Mouse (Mus musculus): Measurements from ENCODE around the gene Ier2.

Ier2 gene

GRCm38 (mm10) chr8:84662581-84663065 is at the start of gene Ier2:
Gene Ier2, minus strand, starts transcription at chr8:84662852.
- peak; percentile 93 for DNase-seq

GRCm38 (mm10) chr8:84711933-84712758 is 49.5 kb upstream of the Ier2 start:
- no peak for DNase-seq

- DNase-seq, result no peak
These were observed 48.7 kb upstream of the Ier2 start for GRCm38 (mm10) chr8:84711312-84711711.

GRCm38 (mm10) chr8:84709931-84710330 is 47.3 kb upstream of the Ier2 start:
- DNase-seq, result no peak

DNA sequence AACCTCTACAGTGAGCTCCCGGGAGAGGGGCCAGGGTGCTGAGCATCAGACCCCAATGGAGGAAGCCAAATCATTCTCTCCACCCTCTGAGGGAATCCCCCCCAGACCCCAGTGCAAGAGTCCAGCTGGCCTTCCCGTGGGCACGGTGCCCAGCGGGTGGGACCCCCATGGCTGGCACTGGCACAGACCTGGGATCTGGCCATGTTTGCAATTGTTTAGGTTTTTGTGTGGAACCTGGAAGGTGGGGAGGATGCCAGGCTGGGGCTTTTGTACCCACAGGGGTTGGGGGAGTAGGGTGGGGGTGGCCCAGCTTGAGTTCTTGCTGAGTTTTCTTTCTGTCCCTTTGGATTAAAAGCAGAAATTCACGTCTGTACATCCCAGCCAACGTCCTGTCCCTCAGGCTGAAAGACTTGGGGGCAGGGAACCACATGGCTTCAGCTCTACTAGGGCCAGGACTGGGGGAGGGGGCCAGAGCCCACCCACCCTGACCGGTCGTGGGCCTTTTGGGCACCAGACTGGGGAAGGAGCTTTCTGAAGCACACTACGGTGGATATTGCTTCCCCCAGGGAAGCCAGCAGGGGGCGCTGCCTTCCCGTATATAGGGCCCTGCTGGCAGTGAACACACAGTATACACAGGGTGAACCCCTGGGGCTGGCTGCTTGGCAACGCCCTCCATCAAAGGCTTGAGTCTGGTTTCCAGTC is 46.3 kb upstream of the Ier2 start:
- peak; percentile 88 for DNase-seq

- DNase-seq, result no peak
These were observed 45.5 kb upstream of the Ier2 start for GRCm38 (mm10) chr8:84708071-84708541.

DNA sequence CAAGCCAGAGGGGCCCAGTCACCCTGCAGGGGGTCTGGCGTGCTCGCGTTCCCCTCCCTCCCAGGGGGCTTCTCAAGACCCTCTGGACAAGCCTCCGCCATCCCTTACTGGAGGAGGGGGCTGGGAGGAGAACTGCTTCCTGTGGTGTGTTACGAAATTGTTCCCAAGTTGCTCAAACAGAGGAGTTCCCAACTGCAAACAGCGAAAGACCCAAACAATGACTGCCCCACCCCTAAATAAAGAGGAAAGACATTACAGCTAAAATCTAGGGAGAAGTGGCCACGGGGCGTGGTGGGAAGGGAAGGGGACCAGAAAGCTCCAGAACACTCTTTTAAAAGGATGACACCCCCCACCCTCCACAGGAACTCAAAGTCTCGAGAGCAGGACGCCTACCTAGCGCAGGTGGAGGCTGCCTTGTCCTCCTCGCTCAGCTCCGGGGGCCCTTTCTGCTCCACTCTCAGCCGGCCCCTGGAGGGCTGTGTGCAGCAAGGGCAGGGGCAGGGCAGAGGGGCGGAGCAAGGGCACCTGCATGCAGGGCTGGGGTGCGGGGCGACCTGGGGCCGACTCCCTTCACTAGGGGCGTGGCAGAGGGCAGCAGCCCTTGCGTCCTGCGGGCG is 44.7 kb upstream of the Ier2 start:
- DNase-seq, result no peak

- DNase-seq, result no peak
These were observed 44.1 kb upstream of the Ier2 start for GRCm38 (mm10) chr8:84706610-84707266.

DNA sequence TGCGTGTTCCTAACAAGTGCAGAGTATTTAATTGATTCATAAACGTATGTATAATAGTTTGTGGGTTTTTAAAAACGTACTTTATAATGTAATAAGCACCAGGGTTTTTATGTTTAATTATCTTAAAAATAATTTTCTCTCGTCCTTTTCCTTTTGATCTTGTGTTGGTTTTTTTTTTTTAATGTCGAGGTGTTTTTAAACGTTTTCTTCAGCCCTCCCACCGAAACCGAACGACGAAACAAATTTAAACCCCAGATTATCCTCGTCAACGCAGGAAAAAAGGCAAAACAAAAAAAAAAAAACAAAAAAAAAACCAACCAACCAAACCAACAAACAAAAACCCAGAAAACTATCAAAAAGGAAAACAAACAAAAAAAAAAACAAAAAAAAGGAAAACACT is 43.3 kb upstream of the Ier2 start:
- no peak for DNase-seq

- DNase-seq, result no peak
These were observed 42.5 kb upstream of the Ier2 start for GRCm38 (mm10) chr8:84704867-84705831.

DNA sequence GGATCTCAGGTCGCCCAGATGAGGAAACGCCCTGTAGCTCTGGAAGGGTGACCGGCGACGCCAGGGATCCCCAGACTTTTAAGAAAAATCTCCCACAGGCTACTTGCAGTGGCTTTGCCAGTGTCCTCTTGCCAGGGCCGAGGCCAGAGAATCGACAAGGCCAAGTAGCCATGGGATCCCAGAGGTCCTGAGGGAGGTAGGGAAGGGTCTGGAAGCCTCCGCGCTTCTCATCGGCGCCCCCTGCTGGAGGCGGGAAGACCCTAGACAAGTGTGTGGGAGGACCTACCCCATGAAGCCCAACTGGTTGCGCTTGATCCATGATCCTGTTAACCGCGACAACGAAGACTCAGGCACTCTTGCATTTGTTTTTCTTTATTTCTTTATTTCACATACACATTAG is 41.7 kb upstream of the Ier2 start:
- DNase-seq, result peak; percentile 63

DNA sequence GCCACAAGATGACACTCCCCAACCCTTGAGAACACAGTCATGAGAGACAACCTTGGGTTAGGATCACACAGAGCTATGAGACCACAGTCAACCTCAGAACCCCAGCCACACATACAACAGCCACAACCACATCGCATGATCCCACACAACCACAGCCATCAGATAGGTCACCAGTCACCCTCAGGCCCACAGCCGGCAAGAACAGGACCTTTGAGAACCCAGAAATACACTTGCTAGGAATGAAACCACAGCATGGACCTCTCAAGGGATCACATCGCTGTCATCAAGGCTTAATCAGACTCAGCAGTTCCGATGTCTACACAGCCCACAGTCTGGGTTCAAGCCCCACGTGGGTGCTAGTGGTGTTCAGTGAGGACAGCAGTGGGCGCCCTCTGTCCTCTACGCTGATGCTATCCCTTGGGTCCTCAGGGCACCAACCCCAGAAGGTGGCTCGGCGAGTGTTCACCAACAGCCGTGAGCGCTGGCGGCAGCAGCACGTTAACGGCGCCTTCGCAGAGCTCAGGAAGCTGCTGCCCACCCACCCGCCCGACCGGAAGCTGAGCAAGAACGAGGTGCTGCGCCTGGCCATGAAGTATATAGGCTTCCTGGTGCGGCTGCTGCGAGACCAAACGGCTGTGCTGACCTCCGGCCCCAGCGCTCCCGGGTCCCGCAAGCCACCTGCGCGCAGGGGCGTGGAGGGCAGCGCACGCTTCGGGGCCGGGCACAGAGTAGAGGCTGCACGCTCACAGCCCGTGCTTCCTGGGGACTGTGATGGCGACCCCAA is 41.0 kb upstream of the Ier2 start:
- no peak for DNase-seq

DNA sequence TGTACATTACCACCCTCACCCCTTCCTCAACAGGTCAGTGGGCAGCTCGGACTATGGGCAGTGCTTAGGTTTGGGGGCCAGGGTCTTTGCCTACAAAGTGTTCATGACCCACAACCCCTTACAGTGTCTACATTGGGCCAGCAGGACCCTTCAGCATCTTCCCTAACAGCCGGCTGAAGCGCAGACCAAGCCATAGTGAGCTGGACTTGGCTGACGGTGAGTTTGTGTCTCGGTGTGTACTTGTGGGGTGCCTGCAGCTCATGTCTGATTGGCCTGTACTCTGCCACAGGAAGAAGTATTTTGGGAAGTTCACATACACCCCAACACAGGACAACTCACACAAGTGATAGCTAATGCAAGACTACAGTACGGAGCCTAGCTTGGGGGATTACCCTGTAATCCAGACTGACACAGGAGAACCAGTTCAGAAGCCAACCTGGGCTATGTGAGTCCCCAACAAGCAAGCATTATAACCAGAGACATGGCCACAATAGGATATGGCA is 40.4 kb upstream of the Ier2 start:
- no peak for DNase-seq

DNA sequence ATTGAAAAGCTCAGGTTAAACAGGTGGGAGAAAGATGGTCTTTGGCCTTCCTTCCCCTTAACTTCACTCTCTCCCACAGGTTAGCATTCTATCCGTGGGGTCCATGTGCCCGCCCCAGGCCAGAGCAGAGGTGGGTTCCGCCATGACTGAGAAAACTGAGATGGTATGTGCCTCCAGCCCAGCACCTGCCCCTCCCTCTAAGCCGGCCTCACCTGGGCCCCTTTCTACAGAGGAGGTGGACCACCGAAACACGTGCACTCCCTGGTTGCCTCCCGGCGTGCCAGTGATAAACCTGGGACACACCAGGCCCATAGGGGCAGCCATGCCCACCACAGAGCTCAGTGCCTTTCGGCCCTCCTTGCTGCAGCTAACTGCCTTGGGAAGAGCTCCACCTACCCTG is 39.9 kb upstream of the Ier2 start:
- DNase-seq, result no peak

GRCm38 (mm10) chr8:84700941-84701911 is 38.6 kb upstream of the Ier2 start, which contains the start of gene Lyl1:
Gene Lyl1, plus strand, starts transcription at chr8:84701457.
- no peak for DNase-seq

DNA sequence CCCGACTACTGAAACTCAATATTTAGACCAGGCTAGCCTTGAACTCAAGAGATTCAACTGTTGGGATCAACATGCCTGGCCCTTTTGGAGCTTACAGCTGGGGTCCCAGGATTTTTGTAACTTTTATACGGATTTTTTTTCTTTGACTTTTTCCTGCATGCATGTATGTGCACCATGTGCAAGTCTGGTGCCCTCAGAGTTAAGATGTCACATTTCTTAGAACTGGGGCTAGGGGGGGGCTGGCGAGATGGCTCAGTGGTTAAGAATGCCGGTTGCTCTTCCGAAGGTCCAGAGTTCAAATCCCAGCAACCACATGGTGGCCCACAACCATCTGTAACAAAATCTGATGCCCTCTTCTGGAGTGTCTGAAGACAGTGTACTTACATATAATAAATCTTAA is 37.9 kb upstream of the Ier2 start:
- DNase-seq, result no peak

DNA sequence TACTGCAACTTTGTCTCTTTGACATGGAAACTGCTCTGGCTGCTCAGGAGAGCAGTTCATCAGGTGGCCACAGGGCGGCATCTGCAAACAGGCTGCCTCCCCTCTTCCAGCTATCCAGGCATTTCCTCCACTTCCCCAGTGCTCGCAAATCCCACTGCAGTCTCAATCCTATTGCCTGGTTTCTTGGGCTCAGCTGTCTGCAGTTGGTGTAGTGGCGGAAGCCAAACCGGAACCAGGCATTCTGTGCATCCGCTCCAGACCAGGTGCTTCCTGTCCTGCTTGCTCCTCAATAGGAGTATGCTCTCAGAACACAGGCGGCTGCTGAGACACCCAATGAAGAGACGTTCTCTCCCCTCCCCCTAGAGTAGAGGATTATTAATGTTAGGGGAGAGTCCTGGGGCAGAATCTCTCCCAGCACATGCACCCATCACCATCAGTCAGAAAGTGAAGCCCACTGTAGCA is 37.2 kb upstream of the Ier2 start:
- DNase-seq, result no peak

DNA sequence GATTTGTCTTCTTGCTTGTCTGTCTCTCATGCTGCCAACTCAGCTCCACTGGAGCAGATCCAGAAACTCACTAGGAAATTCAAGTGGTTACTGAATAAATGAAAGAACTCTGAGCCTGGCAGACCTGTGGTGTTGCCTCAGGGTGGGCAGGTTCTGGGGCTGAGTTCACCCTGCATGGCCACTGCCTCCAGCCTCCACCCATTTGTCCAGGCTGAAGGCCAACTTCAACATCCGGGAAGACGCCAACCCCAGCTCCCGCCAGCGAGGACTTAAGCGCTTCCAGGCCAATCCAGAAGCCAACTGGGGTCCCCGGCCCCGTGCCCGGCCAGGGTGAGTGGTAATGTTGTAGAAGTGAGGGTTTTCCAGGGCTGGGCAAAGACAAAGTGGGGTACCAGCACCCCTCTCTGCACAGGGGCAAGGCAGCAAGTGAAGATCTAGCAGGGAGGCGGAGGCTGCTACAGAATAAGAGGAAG is 36.3 kb upstream of the Ier2 start:
- DNase-seq, result no peak

DNA sequence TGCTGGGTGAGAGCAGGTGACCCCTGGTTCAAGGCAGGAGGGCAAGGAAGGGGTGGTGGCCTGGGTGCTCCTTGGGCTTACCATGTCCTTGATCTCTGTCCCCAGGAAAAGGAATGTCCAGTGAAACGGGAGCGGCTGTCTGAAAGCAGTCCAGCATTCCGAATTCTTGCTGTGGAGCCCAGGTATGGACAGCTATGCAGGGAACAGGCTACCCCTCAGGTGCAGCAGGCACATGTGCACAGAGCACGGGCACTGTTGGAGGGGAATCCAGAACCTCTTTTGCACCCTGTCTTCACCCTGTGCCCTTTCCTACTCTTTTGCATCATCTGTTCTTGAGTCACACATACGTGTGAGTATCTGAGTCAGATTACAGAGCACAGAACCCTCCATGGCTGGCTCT is 35.6 kb upstream of the Ier2 start:
- DNase-seq, result no peak

Data from cerebellum, adult 11 months (tissue).